Mouse (Mus musculus) lung, adult 2 months (tissue): ENCODE measurements around the gene Evx2. TPM values are rescaled to one million over a fixed set of nuclear protein-coding genes. Genes with fewer than 3 reads are reported as not detected.

ENCODE experiments used
- DNase-seq: peaks from one replicate; pipeline ENCODE4 v3.0.0; 2022
- H3K4me1 ChIP-seq: fragments of 200-500 bp; 2 replicates; pipeline ENCODE4 v1.6.1; 2011; ENCODE audit warnings: low read length; ENCODE audit not compliant: control insufficient read depth, insufficient read depth
- H3K4me3 ChIP-seq: fragments of 200-500 bp; replicated peaks from 2 replicates; pipeline ENCODE3; 2011; ENCODE audit warnings: low read depth, mild to moderate bottlenecking, control low read depth, low read length; ENCODE audit errors: extremely low read depth
- CTCF ChIP-seq: fragments of 200-500 bp; IDR thresholded peaks from 2 replicates; pipeline ENCODE4 v1.5.1; 2011; ENCODE audit warnings: mild to moderate bottlenecking, low read length, control low read depth; ENCODE audit not compliant: insufficient read depth
- POLR2A ChIP-seq: fragments of 200-500 bp; IDR thresholded peaks from 2 replicates; pipeline ENCODE4 v1.6.1; 2011; ENCODE audit warnings: low read depth, mild to moderate bottlenecking, control low read depth, low read length, borderline replicate concordance; ENCODE audit errors: extremely low read depth
- WGBS: fragments of 180-500 bp; shearing (Covaris S2); methylation state at CpG from one replicate; pipeline ENCODE4 v1.1.7; 2018; 5-methylcytosine and 5-hydroxymethylcytosine counted together
- polyA plus RNA-seq: library from polyadenylated mRNA; depleted of rRNA; stranded (reverse); fragments of >200 nt; gene quantifications from 2 replicates; pipeline ENCODE4 v1.2.3, GENCODE M21; 2012

Gene Evx2
- polyA plus RNA-seq, 1 experiment: not detected

DNA sequence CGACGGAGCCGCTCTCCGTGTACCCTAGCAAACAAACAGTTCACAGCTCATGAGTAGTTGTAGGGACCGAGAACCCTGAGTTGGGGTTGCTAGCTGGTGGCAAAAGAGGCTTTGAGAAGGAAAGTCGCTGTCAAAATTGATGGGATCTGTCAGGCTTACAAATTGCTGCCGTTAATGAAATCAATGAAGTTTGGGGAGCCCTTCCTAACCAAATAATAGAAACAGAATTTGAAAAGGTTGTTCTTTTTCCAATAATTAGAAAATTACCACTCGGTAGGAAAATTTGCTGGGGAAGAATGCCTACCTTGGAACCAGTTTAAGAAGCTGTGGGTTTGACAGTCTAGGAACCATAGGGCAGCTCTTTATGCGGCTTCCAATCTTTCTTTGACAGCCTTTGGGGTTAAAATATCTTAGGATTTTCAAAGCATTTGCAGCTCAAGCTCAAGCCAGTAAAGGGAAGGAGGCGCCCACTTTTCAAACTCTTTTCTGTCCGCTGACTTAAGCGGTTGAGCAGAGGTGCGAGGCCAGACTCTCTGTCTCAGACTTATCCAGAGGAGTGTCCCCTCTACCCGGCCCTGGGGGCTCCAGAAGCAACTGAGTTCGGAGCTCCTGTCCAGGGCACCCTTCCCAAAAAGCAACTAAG is 1.2 kb downstream of the Evx2 start:
- 5% methylated on average over 15 of the region's 15 CpGs for WGBS
- no peaks in the 10 kb centered on the region; the same call in 1 of the 2 replicates for H3K4me1 ChIP-seq
- H3K4me3 ChIP-seq: no peak overlapping the region
- no peak for DNase-seq
- TF ChIP-seq POLR2A (no peak), CTCF (no peak)

DNA sequence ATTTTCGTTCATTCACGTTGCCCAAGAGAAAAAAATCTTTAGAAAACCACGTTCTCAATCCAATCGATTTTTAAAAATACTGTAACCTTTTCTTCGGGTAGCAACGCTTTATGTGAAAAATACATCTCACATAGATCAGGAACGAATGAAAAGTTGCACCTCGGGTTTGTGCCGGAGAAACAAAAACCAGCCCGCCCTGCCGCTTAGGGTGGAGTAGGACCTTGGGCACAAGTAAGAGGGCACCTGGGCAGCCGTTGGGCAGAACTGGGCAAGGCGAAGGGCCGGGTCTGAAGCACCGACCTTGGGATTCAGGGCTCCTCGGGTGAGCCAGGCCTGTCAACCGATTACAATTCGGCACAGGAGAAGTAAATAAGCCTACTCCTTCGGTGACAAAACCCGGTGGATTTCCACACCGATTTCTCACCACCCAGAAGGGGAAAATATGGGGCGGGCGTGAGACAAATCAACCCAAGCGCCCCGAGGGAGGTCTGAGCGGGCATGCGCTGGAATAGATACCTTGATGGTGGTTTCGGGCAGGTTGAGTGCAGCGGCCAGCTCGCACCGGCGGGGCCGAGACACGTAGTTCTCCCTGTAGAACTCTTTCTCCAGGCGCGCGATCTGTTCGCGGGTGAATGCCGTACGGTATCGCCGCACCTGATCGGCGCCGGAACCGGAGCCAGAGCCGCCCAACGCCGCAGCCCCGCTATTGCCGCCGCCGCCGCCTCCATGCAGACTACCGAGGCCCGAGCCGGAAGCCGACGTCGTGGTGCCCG is 1.9 kb downstream of the Evx2 start:
- Histone ChIP-seq H3K4me3 (no peak overlapping the region), H3K4me1 (no peaks in the 10 kb centered on the region; the same call in 1 of the 2 replicates)
- DNase-seq: no peak
- TF ChIP-seq POLR2A: no peak
- TF ChIP-seq CTCF: no peak
- 4% methylated on average over 62 of the region's 62 CpGs for WGBS

DNA sequence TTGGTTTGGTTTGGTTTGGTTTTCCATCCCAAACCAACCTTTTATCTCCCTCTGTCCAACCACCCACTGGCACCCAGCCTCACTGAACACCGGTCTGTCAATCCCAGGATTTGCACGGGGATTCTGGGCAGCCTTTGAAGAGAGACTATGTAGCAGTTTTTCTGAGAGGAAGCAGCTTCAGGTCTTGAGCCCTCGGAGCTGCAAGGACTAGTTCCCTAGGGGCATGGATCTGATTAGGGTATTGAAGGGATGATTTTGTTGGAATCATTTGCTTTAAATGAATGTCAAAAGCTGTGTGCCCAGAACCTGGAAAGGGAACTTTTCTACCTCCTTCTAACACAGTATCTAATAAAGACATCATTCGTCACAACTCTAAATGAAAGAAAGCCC is 2.7 kb downstream of the Evx2 start:
- 12% methylated on average over 4 of the region's 4 CpGs for WGBS
- TF ChIP-seq POLR2A: no peak
- no peak for TF ChIP-seq CTCF
- H3K4me3 ChIP-seq: no peak overlapping the region
- H3K4me1 ChIP-seq: no peaks in the 10 kb centered on the region; the same call in 1 of the 2 replicates
- DNase-seq: no peak

DNA sequence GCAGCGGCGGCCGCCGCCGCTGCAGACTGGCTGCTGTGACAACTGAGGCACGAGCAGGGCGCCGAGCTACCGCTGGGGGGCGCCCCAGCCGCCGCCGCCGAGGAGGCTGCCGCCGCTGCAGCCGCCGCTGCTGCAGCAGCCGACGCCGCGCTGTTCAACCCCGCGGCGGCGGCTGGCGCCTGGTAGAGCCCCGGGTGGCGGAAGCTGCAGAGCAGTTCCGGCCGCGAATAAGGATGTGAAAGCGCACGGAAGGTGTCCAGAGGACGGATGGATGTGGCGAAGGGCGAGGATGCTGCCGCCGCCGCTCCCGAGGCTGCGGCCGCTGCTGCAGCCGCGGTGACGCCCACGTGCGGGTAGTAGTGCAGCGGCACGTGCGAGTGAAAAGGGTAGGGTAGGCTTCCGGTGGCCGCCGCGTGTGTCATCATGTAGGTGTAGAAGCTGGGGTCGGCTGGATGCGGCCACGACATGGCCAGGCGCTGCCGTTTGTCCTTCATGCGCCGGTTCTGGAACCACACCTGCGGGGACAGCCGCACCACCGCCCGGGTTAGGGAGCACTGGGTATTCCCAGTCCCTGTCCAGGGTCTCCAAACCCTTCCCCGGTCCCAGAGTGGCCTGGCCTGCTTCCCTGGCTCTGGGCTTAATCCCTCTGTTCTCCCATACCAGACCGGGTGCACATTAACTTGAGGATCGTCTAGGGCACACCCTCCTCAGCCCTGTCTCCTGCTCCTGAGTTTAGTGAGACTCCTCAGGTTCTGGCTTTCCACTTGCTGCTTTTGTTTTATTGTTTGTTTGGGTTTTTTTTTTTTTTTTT is 3.3 kb downstream of the Evx2 start:
- no peak overlapping the region for H3K4me3 ChIP-seq
- DNase-seq: no peak
- WGBS: 2% methylated on average over 67 of the region's 69 CpGs
- TF ChIP-seq CTCF: no peak
- H3K4me1 ChIP-seq: no peaks in the 10 kb centered on the region; the same call in 1 of the 2 replicates

DNA sequence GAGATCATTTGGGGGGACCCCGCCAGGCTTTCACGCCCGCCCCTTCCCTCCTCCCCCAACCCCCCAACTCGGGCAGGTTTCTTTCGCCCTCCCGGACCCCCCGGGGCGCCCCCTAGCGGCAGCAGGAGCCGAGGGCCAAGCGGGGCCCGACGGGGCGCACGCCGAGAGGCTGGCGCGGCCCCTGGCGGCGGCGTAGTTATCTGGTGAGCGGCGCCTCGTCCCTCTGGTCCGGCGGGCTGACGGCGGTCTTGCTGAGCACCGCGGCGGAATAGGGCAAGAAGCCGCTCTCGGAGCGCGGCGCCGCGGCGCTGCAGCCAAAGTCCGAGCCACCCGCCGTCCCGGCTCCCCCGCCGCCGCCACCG is 4.0 kb downstream of the Evx2 start:
- DNase-seq: no peak
- 2% methylated on average over 44 of the region's 47 CpGs for WGBS
- Histone ChIP-seq H3K4me3 (no peak overlapping the region), H3K4me1 (no peaks in the 10 kb centered on the region; the same call in 1 of the 2 replicates)
- no peak for TF ChIP-seq CTCF
- no peak for TF ChIP-seq POLR2A

DNA sequence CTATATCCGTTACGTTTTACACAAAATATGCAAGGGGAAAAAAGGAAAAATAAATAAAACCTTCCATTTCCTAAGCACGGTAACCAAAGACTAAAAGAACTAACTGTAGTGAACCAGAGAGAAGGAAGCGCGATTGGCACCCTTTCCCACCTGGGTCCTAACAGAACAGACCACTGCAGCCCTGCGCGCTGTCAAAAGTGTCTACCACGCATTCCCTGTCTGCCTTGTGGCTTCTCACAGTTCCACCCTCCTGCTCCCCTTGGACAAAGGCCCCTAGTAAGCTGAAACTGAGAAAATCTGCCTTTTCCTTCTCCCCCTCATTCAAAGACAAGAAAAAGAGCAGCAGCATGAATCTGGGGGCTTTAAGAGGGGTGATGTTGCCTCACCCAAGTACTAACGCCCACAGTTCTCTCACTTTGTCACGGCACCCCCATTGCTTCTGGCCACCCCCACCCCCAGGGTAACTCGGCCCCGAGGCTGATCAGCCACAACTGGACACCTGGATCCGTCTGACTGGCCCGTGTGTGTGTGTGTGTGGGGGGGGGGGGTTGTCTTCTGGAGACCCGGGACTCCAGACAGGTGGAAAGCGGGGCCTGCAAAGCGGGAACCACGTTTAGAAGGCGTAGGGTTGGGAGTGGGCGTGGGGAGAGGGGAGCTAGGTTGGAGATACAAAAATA is 4.5 kb downstream of the Evx2 start:
- no peak for DNase-seq
- WGBS: 8% methylated on average over 20 of the region's 20 CpGs
- TF ChIP-seq CTCF (no peak), POLR2A (no peak)
- H3K4me1 ChIP-seq: no peaks in the 10 kb centered on the region; the same call in 1 of the 2 replicates
- no peak overlapping the region for H3K4me3 ChIP-seq

DNA sequence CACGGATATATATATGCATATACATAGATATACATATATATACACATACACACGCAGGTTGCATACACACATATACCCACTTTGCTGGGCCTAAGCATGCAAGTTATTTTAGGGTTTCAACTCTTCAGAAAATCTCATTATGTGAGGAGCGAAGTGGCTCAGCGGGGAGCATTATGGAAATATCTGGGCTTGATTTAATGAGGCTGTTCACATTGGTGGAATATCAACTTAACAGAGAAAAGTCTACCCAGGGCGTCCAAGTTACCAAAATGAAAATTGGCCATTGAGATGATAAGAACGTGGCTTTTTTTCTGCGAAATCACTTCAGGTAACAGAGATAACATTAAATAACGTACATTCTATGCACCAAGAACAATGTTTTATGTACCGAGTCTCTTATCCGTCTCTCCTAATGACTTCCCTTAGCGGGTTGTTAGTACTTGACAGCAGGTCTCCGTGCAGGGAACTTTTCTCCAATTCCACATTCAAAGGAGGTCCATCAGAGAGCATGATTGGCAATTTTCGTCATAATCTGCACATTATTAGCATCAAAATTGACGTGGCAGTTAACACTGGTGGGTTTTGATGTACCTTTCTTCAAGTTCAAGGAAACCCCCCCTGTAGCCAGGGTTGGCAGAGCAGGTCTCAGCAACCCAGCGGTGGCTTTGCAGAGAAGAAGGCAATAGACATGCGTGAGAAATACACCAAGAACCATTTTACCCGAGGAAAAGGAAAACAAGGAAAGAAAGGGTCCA is 5.4 kb downstream of the Evx2 start:
- H3K4me1 ChIP-seq: no peaks in the 10 kb centered on the region; the same call in 1 of the 2 replicates
- TF ChIP-seq CTCF (no peak), POLR2A (no peak)
- no peak overlapping the region for H3K4me3 ChIP-seq
- DNase-seq: no peak
- 18% methylated on average over 17 of the region's 17 CpGs for WGBS

DNA sequence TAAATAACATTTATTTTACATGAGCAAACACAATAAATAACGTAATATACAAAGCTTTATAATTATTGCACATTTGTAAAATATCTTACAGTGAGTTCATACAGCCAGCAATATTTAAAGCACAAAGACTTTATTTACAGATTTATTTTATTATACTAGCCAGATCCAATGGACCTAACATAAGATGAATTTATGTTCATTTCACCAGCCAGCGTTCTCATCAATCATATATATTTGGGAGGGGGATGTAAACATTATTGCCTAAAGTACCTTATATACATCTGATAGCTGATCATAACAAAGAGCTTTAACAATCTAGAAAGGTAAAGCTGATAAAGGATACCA is 6.4 kb downstream of the Evx2 start:
- Histone ChIP-seq H3K4me1 (no peaks in the 10 kb centered on the region; the same call in 1 of the 2 replicates), H3K4me3 (no peak overlapping the region)
- DNase-seq: no peak
- WGBS: 38% methylated on average over 2 of the region's 2 CpGs
- TF ChIP-seq POLR2A (no peak), CTCF (no peak)
